Mouse (Mus musculus): ENCODE measurements around the gene Aaas.

Gene Aaas

DNA sequence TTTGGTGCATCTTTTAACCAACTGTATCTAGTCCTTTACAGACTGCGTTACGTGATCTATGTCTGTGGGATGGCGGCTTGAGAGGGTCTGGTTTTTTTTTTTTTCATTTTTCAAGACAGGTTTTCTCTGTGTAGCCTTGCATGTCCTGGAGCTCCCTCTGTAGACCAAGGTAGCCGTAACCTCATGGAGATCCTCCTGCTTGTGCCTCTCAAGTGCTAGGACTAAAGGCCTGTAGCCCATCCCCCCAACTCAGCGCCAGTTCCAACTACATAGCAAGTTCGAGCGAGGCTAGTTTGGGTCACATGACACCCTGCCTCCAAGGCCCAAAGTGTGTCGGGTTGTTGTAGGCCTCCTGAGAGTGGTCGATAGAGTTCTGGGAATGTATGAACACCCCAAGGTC, 41.9 kb downstream of the Aaas start:
- DNase-seq (ENCODE audit: low spot score) = no peak

GRCm38 (mm10) chr15:102302542-102302941, 48.0 kb downstream of the Aaas start:
- no peak for DNase-seq (ENCODE audit: low spot score)

DNA sequence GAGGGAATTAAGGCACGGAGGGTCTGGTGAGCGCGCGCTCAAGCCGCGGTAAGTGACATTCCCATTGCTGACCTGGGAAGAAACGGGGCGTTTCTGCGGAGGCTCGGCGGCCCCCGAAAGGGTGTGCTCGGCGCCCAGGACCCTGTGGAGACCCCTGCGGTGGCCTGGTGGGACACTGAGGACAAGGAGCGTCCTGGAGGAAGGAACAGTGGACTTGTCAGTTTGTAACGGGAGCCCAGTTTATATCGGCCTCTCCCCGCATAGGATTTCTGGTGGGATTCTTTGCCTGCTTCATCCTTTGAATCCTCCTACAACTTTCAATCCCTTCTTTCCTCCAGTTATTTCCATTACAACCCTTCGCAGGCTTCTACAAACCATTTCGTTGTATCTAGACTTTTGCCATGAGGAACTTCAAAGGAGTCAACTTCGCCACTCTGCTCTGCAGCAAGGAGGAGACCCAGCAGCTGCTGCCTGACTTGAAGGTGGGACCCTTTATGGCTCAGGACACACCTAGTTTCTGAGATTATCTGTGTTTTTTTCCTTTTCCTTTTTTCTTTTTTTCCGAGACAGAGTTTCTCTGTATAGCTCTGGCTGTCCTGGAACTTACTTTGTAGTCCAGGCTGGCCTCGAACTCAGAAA, 54.1 kb downstream of the Aaas start:
- no peak for DNase-seq (ENCODE audit: low spot score)

- DNase-seq (ENCODE audit: low spot score) = peak; percentile 96
These were observed 54.8 kb downstream of the Aaas start, which contains the start of gene Espl1 for GRCm38 (mm10) chr15:102295633-102296367. Espl1 (plus strand) TSS chr15:102296266.

Data from testis, postnatal 10 days (tissue).